Mouse (Mus musculus) thymus, adult 18-20 months (tissue): ENCODE measurements around the gene Mthfd1.

Experiments used
- DNase-seq, 2 experiments: peaks; one replicate each; pipeline ENCODE4 v3.0.0; 2022; ENCODE audit warnings: mixed read lengths in 2 of 2

Gene Mthfd1

DNA sequence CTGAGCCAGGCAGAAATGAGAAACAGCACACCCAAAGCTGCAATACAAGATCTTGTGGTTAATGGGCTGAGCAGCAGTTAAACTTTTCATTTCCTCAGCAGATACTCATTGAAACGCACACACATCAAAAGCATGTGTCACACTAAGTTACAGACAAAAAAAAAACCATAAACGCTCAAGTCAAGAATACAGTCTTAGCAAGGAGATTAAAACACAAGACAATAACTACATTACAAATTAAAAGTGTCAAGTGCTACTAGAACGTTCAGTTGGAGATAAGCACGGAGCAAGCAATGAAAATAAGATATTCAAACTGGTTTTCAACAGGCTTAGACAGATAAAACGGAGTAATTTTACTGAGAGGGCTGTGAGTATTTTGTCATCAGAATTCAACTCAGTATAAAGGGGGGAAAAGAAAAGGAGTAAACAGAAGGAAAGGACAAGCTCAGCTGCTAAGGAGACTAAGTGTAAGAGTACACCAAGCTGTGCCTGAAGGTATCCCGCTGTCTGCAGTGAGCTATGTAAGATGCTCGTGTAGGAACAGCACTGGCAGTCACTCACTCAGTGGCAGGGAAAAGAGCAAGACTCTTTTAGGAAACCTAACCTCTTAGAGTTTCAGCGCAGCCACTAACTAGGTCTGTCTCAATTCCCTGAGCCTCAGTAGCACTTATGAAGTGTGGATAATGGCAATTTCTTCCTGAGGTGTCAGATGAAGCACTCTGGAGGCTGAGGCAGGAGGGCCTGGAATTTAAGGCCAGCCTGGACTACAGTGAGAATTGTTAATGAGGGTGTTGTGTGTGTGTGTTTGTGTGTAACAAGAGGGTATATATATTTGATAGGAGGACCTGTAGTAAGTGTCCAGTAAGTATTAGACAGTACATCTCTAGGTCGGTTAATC, 106.6 kb downstream of the Mthfd1 start:
- DNase-seq, result no peak

DNA sequence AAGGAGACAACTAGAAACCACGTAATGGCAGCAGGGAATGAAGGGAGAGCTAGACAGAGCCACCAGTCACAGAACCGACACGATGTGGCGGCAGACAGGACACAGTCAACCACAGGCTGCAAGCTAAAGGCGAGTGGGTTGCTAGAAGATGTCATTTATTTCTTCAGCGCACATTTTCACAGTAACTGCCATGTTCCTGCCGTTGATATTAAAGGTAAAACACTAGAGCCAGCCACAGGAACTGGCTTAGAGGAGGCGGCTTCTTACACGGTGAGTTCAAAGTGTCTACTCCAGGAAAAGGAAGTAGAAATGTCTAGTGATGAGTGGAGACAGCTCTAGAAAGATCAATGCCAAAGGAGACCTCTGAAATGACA, 107.2 kb downstream of the Mthfd1 start:
- no peak for DNase-seq

DNA sequence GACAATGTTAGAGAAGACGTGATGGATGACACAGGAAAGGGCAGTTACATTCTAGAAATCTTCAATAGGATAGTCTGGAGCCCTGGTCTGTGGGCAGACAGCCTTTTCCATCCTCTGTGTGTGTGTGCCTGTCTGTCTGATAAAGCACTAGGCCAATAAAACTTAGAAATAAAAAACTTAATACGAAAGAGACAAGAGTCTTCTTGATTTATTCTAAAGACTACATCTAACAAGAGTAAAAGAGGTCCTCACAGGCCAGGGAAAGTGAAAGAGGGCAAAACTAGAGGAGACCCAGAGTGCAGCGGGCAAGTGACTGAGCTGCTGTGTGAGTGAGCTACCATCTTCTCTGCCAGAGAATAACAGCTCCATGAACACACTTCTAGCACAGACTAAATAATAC, 111.2 kb downstream of the Mthfd1 start:
- no peak for DNase-seq

DNA sequence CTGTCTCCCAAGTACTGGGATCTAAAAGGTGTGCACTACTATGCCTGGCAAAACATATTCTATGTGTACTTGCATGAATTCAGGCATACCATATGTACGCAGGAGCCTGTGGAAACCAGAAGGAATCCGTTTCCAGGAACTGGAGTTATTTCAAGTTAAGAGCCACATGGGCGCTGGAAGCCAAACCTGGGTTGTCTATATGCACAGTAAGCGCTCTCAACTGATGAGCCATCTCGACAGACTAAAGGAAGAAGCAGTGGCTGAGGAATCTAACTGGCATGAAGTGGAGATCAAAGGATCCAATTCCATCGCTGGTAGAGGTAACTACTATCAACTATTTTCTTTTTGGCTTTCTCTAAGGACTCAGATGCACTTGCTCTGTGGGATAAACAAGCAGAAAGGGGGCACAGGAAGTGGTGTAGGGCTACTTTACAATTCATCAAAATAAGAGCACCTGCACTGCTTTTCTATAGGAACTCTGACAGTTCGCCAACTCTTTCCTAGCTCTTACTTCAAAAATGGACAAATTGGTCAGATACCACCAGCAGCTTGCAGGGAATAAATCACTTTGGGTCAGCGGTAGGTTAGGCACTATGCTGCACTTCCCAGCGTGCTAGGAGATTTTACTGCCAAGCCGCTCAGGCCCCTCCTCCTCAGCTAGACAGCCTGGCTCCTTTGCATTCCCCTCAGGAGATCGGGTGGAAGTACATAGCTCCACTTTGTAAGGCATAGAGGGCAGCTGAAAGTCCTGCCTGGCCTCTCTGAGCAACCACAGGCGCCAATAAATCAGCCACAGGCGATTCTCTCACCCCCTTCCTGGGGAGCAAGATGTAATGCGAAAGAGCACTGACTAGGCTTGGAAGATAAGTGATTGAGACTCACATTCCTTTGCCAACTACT, 112.2 kb downstream of the Mthfd1 start:
- DNase-seq, result no peak

DNA sequence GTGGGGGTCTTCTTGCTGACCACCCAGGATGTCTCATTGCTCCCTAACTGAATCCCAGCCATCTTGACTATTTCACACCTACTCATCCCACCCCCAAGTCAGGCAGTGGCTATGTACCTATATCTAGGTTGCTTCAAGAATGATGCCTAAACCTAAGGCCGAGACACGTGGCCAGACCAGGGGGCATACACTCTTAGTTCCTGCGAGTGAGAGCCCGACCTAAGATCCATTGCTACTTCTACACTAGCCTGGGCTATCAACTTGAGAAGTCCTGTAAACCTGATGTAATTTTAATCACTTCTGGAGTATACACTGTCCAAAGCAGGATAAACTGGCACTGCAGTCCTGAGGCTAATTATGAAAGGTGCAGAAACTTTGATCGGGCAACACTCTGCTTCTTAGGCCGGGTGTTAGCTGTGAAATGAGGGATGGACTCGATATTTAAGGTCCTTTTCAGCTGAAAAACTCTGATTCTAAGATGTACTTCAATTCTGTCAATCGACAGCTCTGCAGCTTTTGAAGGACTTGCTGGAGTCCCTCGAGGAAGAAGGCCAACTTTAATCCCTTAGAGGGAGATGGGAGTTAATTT, 113.2 kb downstream of the Mthfd1 start:
- no peak for DNase-seq

DNA sequence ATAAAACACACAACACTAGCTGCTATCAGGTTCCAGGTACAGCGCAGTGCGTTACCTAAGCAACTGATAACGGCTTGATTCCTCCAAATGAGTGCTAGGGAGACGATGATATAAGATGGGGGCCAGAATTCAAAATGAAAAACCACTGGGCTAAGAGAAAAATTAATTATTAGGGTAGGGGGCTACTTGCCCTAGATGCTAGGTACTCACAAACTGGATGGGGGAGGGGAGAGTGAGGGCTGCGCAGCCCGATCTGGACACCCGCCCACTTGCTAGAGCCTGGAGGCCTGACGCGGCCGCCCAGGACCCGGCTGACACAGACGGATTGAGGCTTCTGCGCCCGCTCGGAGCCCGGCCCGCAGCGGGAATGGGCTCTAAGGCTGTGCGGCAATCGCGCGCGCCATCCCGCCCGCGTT, 113.7 kb downstream of the Mthfd1 start:
- no peak for DNase-seq
